Mouse (Mus musculus) forebrain, embryonic 10.5 days (tissue): Measurements from ENCODE around the gene Timm10b. TPM values are rescaled to one million over a fixed set of nuclear protein-coding genes. Genes with fewer than 3 reads are reported as not detected.

Experiments used
- DNase-seq: peaks from one replicate; pipeline ENCODE4 v3.0.0-alpha.2; 2017; ENCODE audit warnings: low spot score; ENCODE audit errors: extremely low spot score
- H3K27ac ChIP-seq: fragments of 300-500 bp; sonication (generic); 2 replicates; pipeline ENCODE4 v1.5.1; 2016; ENCODE audit warnings: mild to moderate bottlenecking
- H3K27me3 ChIP-seq: fragments of 300-500 bp; sonication (generic); 2 replicates; pipeline ENCODE4 v1.6.1; 2016; ENCODE audit warnings: mild to moderate bottlenecking; ENCODE audit not compliant: poor library complexity, severe bottlenecking
- H3K36me3 ChIP-seq: fragments of 300-500 bp; sonication (generic); replicated peaks from 2 replicates; pipeline ENCODE4 v1.6.1; 2016; ENCODE audit warnings: mild to moderate bottlenecking, moderate library complexity
- H3K4me1 ChIP-seq: fragments of 300-500 bp; sonication (generic); 2 replicates; pipeline ENCODE4 v1.6.1; 2016
- H3K4me3 ChIP-seq: fragments of 300-500 bp; sonication (generic); 2 replicates; pipeline ENCODE4 v1.5.1; 2016; ENCODE audit warnings: mild to moderate bottlenecking, moderate library complexity
- H3K9me3 ChIP-seq: fragments of 300-500 bp; sonication (generic); 2 replicates; pipeline ENCODE4 v1.6.1; 2016; ENCODE audit warnings: mild to moderate bottlenecking, moderate library complexity
- WGBS: fragments of 180-500 bp; shearing (Covaris S2); methylation state at CpG from one replicate; pipeline ENCODE4 v1.1.7; 2016; 5-methylcytosine and 5-hydroxymethylcytosine counted together
- polyA plus RNA-seq: library from polyadenylated mRNA; unstranded; fragments of >200 nt; fragmentation: Nextera tagmentation; extraction: Ambion mirVana; gene quantifications from 2 replicates; pipeline ENCODE4 v1.2.1, GENCODE M21; 2016

Timm10b gene
- 145 and 163 TPM in 2 replicates for polyA plus RNA-seq

DNA sequence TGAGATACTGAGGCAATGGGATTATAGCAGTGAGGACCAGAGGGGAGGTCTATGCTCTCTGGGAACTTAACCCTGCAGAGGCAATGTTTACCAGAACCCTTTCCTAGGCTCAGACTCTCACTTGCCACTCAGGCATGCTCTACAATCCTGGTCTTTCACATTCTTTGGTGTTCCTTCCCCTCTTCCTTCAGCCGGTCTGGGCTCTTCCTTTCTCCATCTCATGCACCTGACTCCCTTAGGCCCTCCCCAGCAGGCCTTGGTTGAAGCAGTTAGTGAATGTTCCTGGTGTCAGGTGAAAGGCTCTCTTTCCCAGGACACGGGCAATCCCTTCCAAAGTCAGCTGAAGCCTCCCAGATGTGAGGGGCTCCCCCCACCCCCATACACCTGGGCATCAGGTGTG is at the start of gene Timm10b:
Gene Timm10b, plus strand, starts transcription at position 301 of the 400 bp plus-strand sequence.
- DNase-seq, result no peak

DNA sequence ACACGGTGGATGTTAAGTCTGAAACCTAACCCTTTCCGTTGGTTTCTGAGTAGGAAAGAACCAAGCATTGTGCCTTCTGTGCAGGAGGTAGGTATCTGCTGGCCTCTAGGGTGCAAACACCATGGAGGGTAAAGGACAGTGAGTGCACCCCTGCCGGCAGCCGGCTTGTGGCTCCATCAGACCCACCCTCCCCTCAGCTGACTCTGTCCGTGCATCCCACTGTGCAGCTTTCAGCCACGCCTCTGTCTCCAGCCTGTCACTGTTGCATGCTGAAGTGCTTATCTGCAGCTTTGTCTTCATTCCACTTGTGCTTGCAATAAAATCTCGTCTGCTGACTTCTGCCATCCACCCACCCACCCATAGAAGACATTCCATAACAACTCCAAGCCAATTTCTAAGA is 49.8 kb upstream of the Timm10b start:
- no peak for DNase-seq
- H3K9me3 ChIP-seq, result no peaks in the 10 kb centered on the region
- H3K4me1 ChIP-seq, result no peaks in the 10 kb centered on the region
- no peaks in the 10 kb centered on the region for H3K36me3 ChIP-seq
- no peaks in the 10 kb centered on the region for H3K27me3 ChIP-seq
- no peak overlapping the region for H3K27ac ChIP-seq
- WGBS, result 19% methylated on average over 7 of the region's 7 CpGs
- H3K4me3 ChIP-seq, result no peak overlapping the region

More for the DNA sequence above, at the start of gene Timm10b:
- WGBS, result 13% methylated on average over 2 of the region's 2 CpGs
- peaks cover 9% of the 10 kb centered on the region for H3K27me3 ChIP-seq
- H3K36me3 ChIP-seq, result peaks cover 49% of the 10 kb centered on the region
- H3K27ac ChIP-seq, result peak within 1 kb of the TSS; percentile 88
- peak within 1 kb of the TSS; percentile 81 for H3K4me3 ChIP-seq
- no peaks in the 10 kb centered on the region for H3K9me3 ChIP-seq
- peaks cover 27% of the 10 kb centered on the region for H3K4me1 ChIP-seq

DNA sequence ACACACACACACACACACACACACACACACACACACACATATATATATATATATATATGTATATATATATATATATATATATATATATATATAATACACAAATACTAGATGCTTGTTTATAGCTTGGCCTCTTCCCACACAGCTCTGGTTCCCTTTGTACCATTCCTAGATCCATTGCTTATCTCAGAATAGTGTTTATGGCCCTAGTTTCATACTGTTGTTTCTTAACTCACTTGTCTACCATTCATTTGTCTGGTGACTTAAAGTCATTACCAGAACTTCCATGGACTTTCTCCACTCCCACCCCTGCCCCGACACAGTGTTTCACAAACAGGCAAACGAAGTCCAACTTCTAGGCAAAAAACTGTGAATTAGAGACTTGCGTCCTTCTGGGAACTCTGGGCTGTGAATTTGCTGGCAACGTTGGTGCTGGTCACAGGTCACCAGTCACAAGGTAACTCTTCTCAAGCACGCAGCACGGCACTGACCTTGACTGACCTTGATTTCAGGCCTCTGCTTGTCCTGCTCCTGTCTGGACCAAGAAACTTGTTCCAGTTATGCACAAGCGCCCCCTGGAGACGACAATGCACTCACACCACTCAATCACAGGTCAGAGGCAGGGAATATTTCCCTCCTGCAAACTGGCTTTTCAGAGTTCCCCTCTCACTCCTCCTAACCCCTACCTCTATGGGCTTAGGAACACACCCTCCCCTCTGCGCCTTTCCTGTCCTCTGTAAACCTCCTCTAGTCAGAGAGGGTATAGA is 36.8 kb upstream of the Timm10b start:
- no peak overlapping the region for H3K27ac ChIP-seq
- H3K9me3 ChIP-seq, result no peaks in the 10 kb centered on the region
- WGBS, result 39% methylated on average over 9 of the region's 9 CpGs
- no peak overlapping the region for H3K4me3 ChIP-seq
- DNase-seq, result peak; percentile 52
- H3K4me1 ChIP-seq, result no peaks in the 10 kb centered on the region
- no peaks in the 10 kb centered on the region for H3K36me3 ChIP-seq
- no peaks in the 10 kb centered on the region for H3K27me3 ChIP-seq

DNA sequence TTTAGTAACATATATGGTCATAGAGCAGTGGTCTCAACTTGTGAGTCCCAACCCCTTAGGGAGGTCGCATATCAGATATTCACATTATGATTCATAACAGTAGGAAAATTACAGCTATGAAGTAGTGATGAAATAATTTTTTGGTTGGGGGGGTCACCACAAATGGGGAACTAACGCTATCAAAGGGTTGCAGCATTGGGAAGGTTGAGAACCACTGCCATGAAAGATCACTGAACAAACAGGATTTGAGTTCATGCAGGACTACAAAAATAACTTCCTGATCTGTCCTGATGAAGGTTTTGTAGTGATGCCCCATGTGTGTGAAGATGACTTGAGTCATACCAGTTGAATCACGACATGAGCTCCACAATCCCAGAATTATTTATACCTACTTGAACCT is 31.4 kb upstream of the Timm10b start:
- Histone ChIP-seq H3K9me3 (no peaks in the 10 kb centered on the region), H3K27ac (no peak overlapping the region), H3K27me3 (no peaks in the 10 kb centered on the region), H3K4me3 (no peak overlapping the region), H3K36me3 (peaks cover 42% of the 10 kb centered on the region), H3K4me1 (no peaks in the 10 kb centered on the region)
- WGBS, result 86% methylated on average over 3 of the region's 3 CpGs
- no peak for DNase-seq

DNA sequence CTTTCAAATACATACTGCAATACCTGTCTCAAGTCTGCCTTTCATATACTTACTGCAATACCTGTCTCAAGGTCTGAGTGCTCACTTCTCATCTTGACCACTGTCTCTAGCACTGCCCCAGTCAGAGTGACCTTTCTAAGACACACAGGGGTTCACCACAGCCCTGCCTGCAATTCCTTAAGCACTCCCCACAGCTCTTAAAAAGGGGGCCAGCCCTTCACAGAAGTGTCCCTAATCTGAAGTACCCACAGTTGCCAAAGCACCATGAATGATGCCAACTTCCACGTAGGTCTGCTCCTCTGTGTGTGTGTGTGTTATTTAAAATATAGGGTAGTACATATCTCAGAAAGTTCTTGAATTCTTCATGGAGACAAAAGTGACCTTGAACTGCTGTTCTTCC is 28.1 kb upstream of the Timm10b start:
- DNase-seq, result no peak
- H3K9me3 ChIP-seq, result no peaks in the 10 kb centered on the region
- H3K27me3 ChIP-seq, result no peaks in the 10 kb centered on the region
- no peak overlapping the region for H3K27ac ChIP-seq
- H3K36me3 ChIP-seq, result peaks cover 75% of the 10 kb centered on the region
- WGBS, result 94% methylated on average over 1 of the region's 1 CpGs
- H3K4me1 ChIP-seq, result no peaks in the 10 kb centered on the region
- H3K4me3 ChIP-seq, result no peak overlapping the region

DNA sequence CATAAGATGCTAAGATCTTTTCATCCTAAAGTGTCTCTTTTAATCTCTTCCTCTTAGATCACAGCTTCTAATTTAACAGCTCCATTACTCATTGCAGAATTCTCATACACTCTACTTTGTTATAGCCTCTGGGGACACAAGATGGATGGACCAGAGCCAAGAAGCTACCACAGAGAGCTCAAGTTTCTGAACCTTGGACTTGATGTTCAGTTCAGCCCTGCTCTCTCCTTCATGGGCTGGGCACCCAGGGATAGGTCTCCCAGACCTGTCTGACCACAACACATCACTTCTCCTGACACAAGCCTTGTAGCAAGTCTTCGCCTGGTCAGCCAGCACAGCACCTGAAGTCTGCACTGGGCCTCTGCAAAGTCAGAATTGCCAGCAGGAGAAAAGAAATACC is 25.5 kb upstream of the Timm10b start:
- Histone ChIP-seq H3K9me3 (no peaks in the 10 kb centered on the region), H3K27ac (no peak overlapping the region), H3K4me3 (no peak overlapping the region), H3K4me1 (0 out of 2 replicates have a peak, but pooled peaks cover 6% of the 10 kb centered on the region), H3K27me3 (no peaks in the 10 kb centered on the region), H3K36me3 (peaks cover 100% of the 10 kb centered on the region)
- DNase-seq, result no peak
- 86% methylated on average over 1 of the region's 1 CpGs for WGBS

DNA sequence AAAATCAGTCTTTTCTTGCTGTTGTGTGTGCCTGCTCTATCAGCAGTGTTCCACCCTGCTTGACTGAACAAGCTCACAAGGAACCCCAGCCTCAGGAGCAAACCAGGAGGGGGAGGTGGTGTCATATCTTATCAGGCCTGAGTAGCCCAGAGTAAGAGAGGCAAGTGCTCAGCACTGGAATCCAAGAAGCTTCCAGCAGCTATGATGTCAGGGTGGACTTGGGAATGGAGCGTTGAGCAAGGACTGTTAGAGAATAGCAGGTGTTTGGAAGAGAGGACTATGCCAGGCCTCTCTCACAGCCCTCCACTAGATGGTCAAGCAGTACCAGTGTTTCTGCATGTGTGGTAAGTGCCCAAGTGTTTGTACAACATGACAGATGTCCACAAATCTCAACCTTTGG is 24.1 kb upstream of the Timm10b start:
- Histone ChIP-seq H3K27me3 (no peaks in the 10 kb centered on the region), H3K4me3 (no peak overlapping the region), H3K4me1 (0 out of 2 replicates have a peak, but pooled peaks cover 6% of the 10 kb centered on the region), H3K36me3 (peaks cover 98% of the 10 kb centered on the region), H3K27ac (no peak overlapping the region), H3K9me3 (no peaks in the 10 kb centered on the region)
- 92% methylated on average over 1 of the region's 1 CpGs for WGBS
- no peak for DNase-seq

DNA sequence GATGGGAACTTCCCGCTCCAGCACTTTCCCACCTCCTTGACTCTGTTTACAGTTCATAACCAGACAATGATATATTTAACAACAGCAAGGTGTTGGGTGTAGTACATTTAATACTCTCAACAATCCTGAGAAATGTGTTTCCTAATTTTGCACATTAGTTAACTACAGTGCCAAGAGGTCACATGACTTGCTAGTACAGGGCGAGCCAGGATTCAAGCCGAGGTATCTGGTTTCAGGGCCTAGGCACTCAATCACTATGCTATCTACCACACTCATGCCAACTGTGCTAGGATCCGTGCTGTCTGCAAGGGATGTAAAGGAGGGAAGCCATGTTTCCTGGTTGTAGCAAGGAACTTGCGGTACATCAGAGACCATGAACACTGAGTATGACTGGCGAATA is 23.3 kb upstream of the Timm10b start:
- Histone ChIP-seq H3K4me1 (0 out of 2 replicates have a peak, but pooled peaks cover 6% of the 10 kb centered on the region), H3K27ac (no peak overlapping the region), H3K27me3 (no peaks in the 10 kb centered on the region), H3K36me3 (peaks cover 97% of the 10 kb centered on the region), H3K4me3 (no peak overlapping the region), H3K9me3 (no peaks in the 10 kb centered on the region)
- DNase-seq, result no peak
- WGBS, result 92% methylated on average over 6 of the region's 6 CpGs

DNA sequence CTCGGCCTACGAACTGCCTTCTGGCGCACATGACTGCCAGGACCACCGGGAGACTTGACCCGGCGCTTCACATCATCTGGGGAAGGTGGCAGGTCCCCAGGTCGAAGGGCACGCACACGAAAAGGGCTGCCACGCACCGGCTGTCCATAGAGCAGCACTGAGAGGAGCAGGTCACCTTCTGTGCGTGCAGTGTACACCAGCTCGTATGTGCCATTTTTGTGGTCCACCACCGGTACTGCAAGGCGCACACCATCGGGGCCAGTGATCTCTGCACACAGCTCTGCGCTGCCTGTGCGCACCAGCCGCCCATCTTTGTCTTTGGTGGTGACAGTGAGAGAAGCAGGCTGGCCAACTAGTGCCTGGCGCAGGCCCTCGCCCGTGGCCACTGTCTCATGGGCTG is 22.0 kb upstream of the Timm10b start:
- H3K27me3 ChIP-seq, result no peaks in the 10 kb centered on the region
- peaks cover 96% of the 10 kb centered on the region for H3K36me3 ChIP-seq
- 96% methylated on average over 22 of the region's 22 CpGs for WGBS
- no peak for DNase-seq
- 0 out of 2 replicates have a peak, but pooled peaks cover 6% of the 10 kb centered on the region for H3K4me1 ChIP-seq
- H3K27ac ChIP-seq, result no peak overlapping the region
- H3K9me3 ChIP-seq, result no peaks in the 10 kb centered on the region
- H3K4me3 ChIP-seq, result no peak overlapping the region

DNA sequence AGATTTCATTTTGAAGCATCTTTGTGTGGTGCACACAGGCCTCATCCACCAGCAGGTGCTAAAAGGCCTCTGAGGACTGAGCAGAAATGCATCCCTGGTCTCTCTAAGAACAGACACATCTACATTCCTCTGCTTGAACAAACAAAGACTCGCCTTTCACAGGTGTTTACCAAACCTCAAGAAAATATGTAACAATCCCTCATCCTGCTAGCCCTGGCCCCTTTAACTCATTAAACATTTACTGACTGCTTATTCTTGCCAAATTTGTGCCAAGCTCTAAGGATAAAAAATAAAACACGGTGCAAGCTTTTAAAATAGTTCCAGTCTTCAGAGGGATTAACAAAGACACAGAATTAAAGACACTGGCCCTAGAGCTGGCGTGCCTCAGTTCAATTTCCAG is 20.2 kb upstream of the Timm10b start:
- no peak for DNase-seq
- H3K27ac ChIP-seq, result no peak overlapping the region
- WGBS, result 80% methylated on average over 3 of the region's 3 CpGs
- H3K27me3 ChIP-seq, result no peaks in the 10 kb centered on the region
- H3K9me3 ChIP-seq, result no peaks in the 10 kb centered on the region
- H3K4me1 ChIP-seq, result 0 out of 2 replicates have a peak, but pooled peaks cover 6% of the 10 kb centered on the region
- H3K4me3 ChIP-seq, result no peak overlapping the region
- peaks cover 96% of the 10 kb centered on the region for H3K36me3 ChIP-seq

DNA sequence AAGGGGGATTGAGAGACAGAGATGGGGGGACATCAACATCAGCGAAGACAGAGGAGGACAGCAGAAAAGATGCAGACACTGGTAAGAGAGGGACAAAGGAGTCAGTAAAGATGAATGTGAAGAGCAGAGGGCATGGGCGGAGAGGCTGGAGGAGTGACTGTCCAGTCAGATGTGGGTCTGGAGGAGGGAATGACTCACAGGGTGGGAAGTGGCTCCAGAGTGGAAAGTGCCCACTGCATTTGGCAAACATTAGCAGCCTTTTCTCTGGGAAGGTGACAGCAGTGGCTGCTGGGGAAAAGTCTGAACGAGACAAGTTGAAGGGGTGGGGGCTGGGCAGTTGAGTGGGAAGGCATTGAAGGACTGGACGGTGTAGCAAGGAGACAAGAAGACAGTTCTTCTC is 18.8 kb upstream of the Timm10b start:
- peaks cover 88% of the 10 kb centered on the region for H3K36me3 ChIP-seq

DNA sequence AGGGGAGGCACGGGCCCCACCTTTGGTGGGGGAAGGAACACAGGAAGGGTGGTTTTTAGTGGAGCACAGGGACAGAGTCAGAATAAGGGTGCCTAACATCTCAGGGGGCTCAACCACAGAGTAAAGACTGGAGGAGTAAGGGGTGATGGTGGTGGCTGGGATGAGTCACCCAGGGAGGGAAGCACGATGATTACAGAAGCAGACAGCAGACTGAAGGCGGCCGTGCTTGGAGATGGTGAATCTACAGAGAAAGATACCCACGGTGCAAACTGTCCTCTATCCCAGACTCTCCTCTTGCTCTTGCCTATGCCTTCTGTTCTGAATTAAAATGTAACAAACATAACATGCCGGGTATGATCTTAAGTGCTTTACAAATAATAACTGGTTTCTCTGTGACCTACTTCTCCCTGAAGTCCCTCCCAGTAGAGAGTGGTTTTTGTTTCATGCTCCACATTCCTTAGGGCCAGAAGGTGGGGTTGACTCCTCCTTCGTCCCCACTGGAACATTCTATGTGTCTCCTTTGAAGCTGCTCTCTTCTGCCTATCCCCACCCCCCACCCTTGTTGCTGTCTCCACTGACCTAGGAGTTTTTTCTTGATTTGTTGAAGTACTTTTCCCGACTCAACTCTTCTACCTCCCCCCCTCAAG is 18.1 kb upstream of the Timm10b start:
- H3K4me1 ChIP-seq, result 0 out of 2 replicates have a peak, but pooled peaks cover 6% of the 10 kb centered on the region
- H3K36me3 ChIP-seq, result peaks cover 81% of the 10 kb centered on the region
- no peak overlapping the region for H3K4me3 ChIP-seq
- no peak overlapping the region for H3K27ac ChIP-seq
- no peaks in the 10 kb centered on the region for H3K9me3 ChIP-seq
- DNase-seq, result no peak
- H3K27me3 ChIP-seq, result no peaks in the 10 kb centered on the region
- 86% methylated on average over 8 of the region's 8 CpGs for WGBS

More for the DNA sequence above, 18.8 kb upstream of the Timm10b start:
- no peak for DNase-seq
- WGBS, result 86% methylated on average over 4 of the region's 4 CpGs
- Histone ChIP-seq H3K4me1 (0 out of 2 replicates have a peak, but pooled peaks cover 6% of the 10 kb centered on the region), H3K9me3 (no peaks in the 10 kb centered on the region), H3K27ac (no peak overlapping the region), H3K27me3 (no peaks in the 10 kb centered on the region), H3K4me3 (no peak overlapping the region)

DNA sequence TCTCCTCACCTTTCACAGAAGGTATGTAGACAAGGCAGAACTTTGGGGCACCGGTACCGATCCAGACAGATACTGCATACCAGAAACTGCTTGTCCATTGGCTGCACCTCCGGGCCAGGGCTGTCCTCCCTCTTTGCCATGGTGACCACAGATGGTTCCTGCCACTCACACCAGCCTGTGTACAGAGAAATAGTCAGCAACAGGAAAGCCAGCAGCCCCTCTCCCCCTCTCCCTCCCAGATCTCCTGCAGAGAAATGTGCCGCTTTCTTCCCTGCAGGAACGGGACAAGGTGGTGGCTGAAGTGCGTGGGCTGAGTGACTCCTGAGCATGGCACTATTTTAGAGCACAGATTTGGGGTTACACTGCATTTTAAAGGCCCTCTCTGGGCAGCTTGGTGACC is 14.5 kb upstream of the Timm10b start:
- 83% methylated on average over 6 of the region's 6 CpGs for WGBS
- Histone ChIP-seq H3K9me3 (no peaks in the 10 kb centered on the region), H3K36me3 (peaks cover 46% of the 10 kb centered on the region), H3K4me3 (no peak overlapping the region), H3K4me1 (peaks cover 18% of the 10 kb centered on the region), H3K27ac (no peak overlapping the region), H3K27me3 (peaks cover 18% of the 10 kb centered on the region)
- no peak for DNase-seq
